Mouse (Mus musculus) lung, embryonic 15.5 days (tissue): ENCODE data around the gene Wdr78. TPM values are rescaled to one million over a fixed set of nuclear protein-coding genes. Genes with fewer than 3 reads are reported as not detected.

ENCODE experiments used
- ATAC-seq: fragments of 200-750 bp; cut with Nextera tagmentation; 2 replicates; pipeline ENCODE4 v1.8.0; 2017; ENCODE audit warnings: moderate number of reproducible peaks, borderline replicate concordance; ENCODE audit not compliant: low FRiP score, low TSS enrichment; ENCODE audit errors: extremely low read depth
- H3K27ac ChIP-seq: fragments of 300-500 bp; sonication (generic); 2 replicates; pipeline ENCODE4 v1.5.1; 2015; ENCODE audit warnings: moderate library complexity, mild to moderate bottlenecking, inconsistent platforms
- H3K27me3 ChIP-seq: fragments of 300-500 bp; sonication (generic); 2 replicates; pipeline ENCODE4 v1.6.1; 2015; ENCODE audit warnings: inconsistent platforms
- H3K36me3 ChIP-seq: fragments of 300-500 bp; sonication (generic); 2 replicates; pipeline ENCODE4 v1.6.1; 2015; ENCODE audit warnings: inconsistent platforms
- H3K4me1 ChIP-seq: fragments of 300-500 bp; sonication (generic); 2 replicates; pipeline ENCODE4 v1.6.1; 2015; ENCODE audit warnings: inconsistent platforms
- H3K4me2 ChIP-seq: fragments of 300-500 bp; sonication (generic); 2 replicates; pipeline ENCODE4 v1.6.1; 2015; ENCODE audit warnings: inconsistent platforms, mild to moderate bottlenecking, moderate library complexity
- H3K4me3 ChIP-seq: fragments of 300-500 bp; sonication (generic); 2 replicates; pipeline ENCODE4 v1.5.1; 2015; ENCODE audit warnings: mild to moderate bottlenecking, inconsistent platforms
- H3K9ac ChIP-seq: fragments of 300-500 bp; sonication (generic); 2 replicates; pipeline ENCODE4 v1.6.1; 2015; ENCODE audit warnings: inconsistent platforms
- H3K9me3 ChIP-seq: fragments of 300-500 bp; sonication (generic); 2 replicates; pipeline ENCODE4 v1.6.1; 2016; ENCODE audit warnings: inconsistent platforms
- WGBS: fragments of 180-500 bp; shearing (Covaris S2); methylation state at CpG from one replicate; pipeline ENCODE4 v1.1.7; 2015; 5-methylcytosine and 5-hydroxymethylcytosine counted together
- polyA plus RNA-seq: library from polyadenylated mRNA; unstranded; fragments of >200 nt; fragmentation: Nextera tagmentation; extraction: Ambion mirVana; gene quantifications from 2 replicates; pipeline ENCODE4 v1.2.1, GENCODE M21; 2015

The Wdr78 gene
- polyA plus RNA-seq, 1 experiment from 2014 or later: 5.0 TPM

DNA sequence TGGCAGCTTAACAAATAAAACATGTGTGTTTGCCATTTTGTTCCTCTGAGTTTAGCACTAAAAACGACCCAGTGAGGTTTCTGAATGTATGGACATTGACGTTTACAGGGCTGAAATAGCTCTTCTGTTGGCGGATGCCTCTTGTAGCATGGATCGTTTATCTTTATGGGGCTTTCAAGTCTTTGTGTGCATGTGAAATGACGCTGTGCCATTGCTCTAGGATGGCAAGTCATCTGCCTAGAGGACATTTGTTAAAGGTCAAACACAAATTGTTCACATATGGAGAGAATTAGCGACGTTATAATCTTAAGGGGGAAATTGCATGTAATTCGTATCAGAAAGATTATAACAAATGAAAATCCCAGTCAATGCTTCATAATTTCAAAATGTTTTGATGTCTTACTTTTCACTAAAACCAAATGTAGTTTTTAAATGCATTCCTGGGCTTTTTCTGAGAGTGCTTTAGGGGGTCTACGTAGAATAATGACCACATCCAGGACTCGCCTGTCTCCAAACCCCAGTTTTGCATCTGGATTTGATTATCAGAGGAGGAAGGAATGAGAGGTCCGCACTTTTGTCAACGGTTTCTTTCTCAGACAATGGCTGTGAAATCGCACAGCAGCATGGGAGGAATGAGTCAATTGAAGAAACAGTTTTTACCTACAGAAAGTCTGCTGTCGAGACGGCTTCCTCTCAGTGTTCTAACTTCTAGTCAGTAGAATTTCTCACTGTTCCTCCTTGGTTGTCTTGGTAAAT, 109.0 kb downstream of the Wdr78 start:
- Histone ChIP-seq H3K4me1 (peaks cover 10% of the 10 kb centered on the region), H3K9ac (no peak overlapping the region), H3K4me3 (no peak overlapping the region), H3K27ac (no peak overlapping the region), H3K4me2 (no peak overlapping the region), H3K36me3 (no peaks in the 10 kb centered on the region), H3K9me3 (no peaks in the 10 kb centered on the region), H3K27me3 (no peaks in the 10 kb centered on the region)
- WGBS: 58% methylated on average over 15 of the region's 15 CpGs
- ATAC-seq: no peak

DNA sequence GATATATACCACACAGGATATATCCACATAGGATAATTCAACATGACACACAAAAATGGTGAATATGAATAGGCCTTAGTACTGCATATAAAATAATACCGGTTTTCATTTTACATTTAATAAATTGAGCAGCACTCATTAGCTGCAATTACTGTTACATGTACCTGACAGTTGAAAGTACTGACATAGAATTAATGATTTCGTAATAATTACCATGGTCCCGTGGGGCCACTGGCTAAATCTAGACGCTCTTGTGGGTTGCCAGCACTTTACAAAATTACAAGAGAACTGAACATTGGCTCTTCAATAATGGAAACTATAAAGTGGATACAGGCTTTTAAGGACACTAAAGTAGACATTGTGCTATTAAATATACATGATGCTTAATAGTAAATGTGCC, 109.7 kb downstream of the Wdr78 start:
- Histone ChIP-seq H3K36me3 (no peaks in the 10 kb centered on the region), H3K27me3 (no peaks in the 10 kb centered on the region), H3K9me3 (no peaks in the 10 kb centered on the region), H3K27ac (no peak overlapping the region), H3K9ac (no peak overlapping the region), H3K4me2 (no peak overlapping the region), H3K4me1 (peaks cover 10% of the 10 kb centered on the region), H3K4me3 (no peak overlapping the region)
- no peak for ATAC-seq
- 81% methylated on average over 4 of the region's 4 CpGs for WGBS

DNA sequence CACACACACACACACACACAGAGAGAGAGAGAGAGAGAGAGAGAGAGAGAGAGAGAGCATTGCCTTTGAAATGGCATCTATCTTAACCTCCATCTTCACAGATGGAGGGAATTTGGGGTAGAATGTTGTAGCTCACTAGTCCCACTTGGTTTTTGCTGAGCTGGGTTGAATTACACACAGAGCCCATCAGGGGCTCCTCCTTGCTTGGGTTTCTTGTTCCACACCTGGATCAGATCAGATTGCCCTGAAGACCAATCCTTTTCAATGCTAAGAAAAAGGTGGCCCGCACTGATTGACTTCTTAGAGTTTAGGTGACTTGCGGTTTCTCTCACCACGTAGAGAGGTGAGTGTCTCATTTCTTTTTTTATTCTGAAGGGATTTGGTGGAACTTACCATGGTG, 122.7 kb downstream of the Wdr78 start:
- Histone ChIP-seq H3K27me3 (no peaks in the 10 kb centered on the region), H3K9ac (no peak overlapping the region), H3K27ac (no peak overlapping the region), H3K36me3 (no peaks in the 10 kb centered on the region), H3K4me2 (no peak overlapping the region), H3K4me1 (0 out of 2 replicates have a peak, but pooled peaks cover 7% of the 10 kb centered on the region), H3K4me3 (no peak overlapping the region), H3K9me3 (no peaks in the 10 kb centered on the region)
- no peak for ATAC-seq
- 82% methylated on average over 3 of the region's 3 CpGs for WGBS

DNA sequence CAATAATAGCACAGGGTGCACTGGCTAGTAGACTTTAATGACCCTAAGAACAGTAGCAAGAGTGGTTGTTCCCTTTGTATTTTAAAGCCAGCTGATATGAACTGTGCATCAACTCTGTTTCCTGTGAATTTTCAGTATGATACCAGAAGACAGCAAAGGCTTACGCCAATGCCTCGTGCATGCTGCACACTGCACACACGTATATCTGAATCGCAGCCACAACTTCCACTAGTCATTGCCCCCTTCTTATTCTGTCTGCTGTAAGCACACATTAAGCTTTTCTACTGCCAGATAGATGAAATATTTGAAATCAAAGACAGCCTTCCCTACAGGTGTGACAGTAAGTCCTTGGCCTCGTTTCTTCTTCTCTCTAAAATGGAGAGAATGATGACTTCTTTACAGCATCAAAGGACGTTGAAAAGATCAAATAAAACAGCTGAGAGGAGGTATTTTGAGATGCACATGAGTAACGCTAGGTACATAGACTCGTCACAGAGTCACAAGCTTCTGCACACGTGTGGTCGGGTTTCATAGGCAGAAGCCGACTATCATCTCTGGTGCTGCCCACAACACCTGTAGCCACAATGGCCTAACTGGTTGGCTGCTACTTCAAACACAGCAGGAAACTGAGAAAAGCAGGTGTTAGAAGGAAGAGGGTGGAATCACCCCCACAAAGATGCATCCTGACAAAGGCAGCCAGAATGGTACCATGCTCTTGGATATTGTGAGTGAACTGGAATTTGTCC, 123.6 kb downstream of the Wdr78 start:
- H3K9me3 ChIP-seq: no peaks in the 10 kb centered on the region
- no peak overlapping the region for H3K9ac ChIP-seq
- ATAC-seq: no peak
- 0 out of 2 replicates have a peak, but pooled peaks cover 7% of the 10 kb centered on the region for H3K4me1 ChIP-seq
- no peaks in the 10 kb centered on the region for H3K27me3 ChIP-seq
- no peak overlapping the region for H3K4me3 ChIP-seq
- no peak overlapping the region for H3K4me2 ChIP-seq
- 70% methylated on average over 11 of the region's 11 CpGs for WGBS
- no peak overlapping the region for H3K27ac ChIP-seq
- H3K36me3 ChIP-seq: no peaks in the 10 kb centered on the region

DNA sequence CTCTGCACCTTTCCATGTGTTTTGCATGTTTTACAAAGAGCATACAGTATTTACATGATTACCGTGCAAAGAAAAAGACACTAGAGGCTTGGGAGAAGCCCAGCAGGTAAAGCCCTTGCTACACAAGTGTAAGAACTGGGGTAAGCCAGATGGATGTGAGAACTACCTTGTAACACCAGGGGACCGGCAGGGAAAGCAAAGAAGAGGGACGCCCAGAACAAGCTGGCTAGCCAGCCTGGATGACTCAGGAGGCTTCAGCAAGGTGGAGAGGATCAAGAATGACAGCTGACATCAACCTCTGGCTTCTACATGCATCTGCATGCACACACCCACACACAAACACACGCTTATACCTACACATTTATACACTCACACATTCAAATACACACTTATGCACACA, 124.3 kb downstream of the Wdr78 start:
- Histone ChIP-seq H3K36me3 (no peaks in the 10 kb centered on the region), H3K9ac (no peak overlapping the region), H3K4me3 (no peak overlapping the region), H3K4me2 (no peak overlapping the region), H3K27me3 (no peaks in the 10 kb centered on the region), H3K9me3 (no peaks in the 10 kb centered on the region), H3K4me1 (0 out of 2 replicates have a peak, but pooled peaks cover 7% of the 10 kb centered on the region), H3K27ac (no peak overlapping the region)
- 73% methylated on average over 4 of the region's 4 CpGs for WGBS
- ATAC-seq: no peak

DNA sequence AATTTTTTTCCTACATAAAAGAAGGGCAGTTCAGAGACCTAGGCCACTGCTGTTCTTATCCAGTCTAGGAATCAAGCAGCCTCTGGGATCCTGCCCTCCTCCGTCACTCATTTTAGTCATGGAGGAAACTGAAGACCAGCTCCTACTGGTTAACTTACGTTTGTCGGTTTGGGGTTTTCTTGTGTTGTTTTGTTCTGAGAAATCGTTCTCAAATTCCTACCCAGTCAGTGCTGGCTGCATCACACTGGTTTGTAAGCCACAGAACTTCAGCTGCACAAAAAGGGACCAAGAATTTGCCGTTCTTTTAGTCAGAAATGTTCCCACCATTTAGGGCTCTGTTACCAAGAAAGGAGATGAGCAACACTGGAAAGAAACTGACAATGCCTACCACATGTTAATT, 125.0 kb downstream of the Wdr78 start:
- no peaks in the 10 kb centered on the region for H3K9me3 ChIP-seq
- H3K4me1 ChIP-seq: 0 out of 2 replicates have a peak, but pooled peaks cover 7% of the 10 kb centered on the region
- no peaks in the 10 kb centered on the region for H3K36me3 ChIP-seq
- H3K4me2 ChIP-seq: no peak overlapping the region
- ATAC-seq: no peak
- no peak overlapping the region for H3K27ac ChIP-seq
- WGBS: 70% methylated on average over 5 of the region's 5 CpGs
- H3K4me3 ChIP-seq: no peak overlapping the region
- H3K27me3 ChIP-seq: no peaks in the 10 kb centered on the region
- H3K9ac ChIP-seq: no peak overlapping the region

DNA sequence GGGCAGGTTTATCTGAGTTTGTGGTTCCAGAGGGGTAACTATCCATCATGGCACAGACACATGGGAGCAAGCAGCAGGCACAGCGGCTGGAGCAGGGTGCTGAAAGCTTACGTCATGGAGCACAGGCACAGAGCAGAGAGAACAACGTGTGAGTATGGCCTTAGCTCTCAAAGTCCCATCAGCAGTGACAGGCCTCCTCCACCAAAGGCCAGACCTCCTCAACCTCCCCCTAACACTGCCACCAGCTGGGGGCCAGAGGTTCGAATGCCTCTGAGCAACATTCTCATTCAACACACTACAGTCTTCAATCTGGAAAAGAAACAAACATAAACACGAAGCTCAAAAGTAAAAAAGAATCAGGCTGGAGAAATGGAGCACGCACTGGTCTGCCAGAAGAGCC, 125.8 kb downstream of the Wdr78 start:
- no peak overlapping the region for H3K9ac ChIP-seq
- ATAC-seq: no peak
- H3K27ac ChIP-seq: no peak overlapping the region
- H3K27me3 ChIP-seq: no peaks in the 10 kb centered on the region
- no peak overlapping the region for H3K4me3 ChIP-seq
- no peaks in the 10 kb centered on the region for H3K9me3 ChIP-seq
- 50% methylated on average over 6 of the region's 6 CpGs for WGBS
- H3K36me3 ChIP-seq: no peaks in the 10 kb centered on the region
- no peak overlapping the region for H3K4me2 ChIP-seq
- H3K4me1 ChIP-seq: 0 out of 2 replicates have a peak, but pooled peaks cover 5% of the 10 kb centered on the region

Other genes starting within 250 kb of the Wdr78 start
- gene Tctex1d1, start 135.9 kb downstream of the Wdr78 start, polyA plus RNA-seq: 0.90 and 0.98 TPM in 2 replicates
- gene Insl5, start 87.7 kb downstream of the Wdr78 start, polyA plus RNA-seq: 0.30 TPM in 1 of 2 replicates, not detected in the other
- 40.9 and 41.0 TPM in 2 replicates for gene Mier1, start 165 bp downstream of the Wdr78 start, polyA plus RNA-seq
- gene Slc35d1, start 100.6 kb upstream of the Wdr78 start, polyA plus RNA-seq: 8.0 and 10.7 TPM in 2 replicates
- gene 4921539E11Rik, start 176.3 kb upstream of the Wdr78 start, polyA plus RNA-seq: not detected in 2 replicates
- 21.4 and 24.1 TPM in 2 replicates for gene Oma1, start 199.3 kb upstream of the Wdr78 start, polyA plus RNA-seq